Mouse (Mus musculus) cortical plate, adult 2 months (tissue): ENCODE results near the gene Kdm1b.

Experiments used
- CTCF ChIP-seq: fragments of 200-500 bp; IDR thresholded peaks from 2 replicates; pipeline ENCODE4 v1.5.1; 2011; ENCODE audit warnings: mild to moderate bottlenecking, control low read depth, low read length; ENCODE audit not compliant: insufficient read depth; ENCODE audit errors: extremely low read depth
- POLR2A ChIP-seq: fragments of 200-500 bp; IDR thresholded peaks from 2 replicates; pipeline ENCODE4 v1.6.1; 2011; ENCODE audit warnings: mild to moderate bottlenecking, low read length, control low read depth; ENCODE audit not compliant: insufficient read depth; ENCODE audit errors: extremely low read depth

DNA sequence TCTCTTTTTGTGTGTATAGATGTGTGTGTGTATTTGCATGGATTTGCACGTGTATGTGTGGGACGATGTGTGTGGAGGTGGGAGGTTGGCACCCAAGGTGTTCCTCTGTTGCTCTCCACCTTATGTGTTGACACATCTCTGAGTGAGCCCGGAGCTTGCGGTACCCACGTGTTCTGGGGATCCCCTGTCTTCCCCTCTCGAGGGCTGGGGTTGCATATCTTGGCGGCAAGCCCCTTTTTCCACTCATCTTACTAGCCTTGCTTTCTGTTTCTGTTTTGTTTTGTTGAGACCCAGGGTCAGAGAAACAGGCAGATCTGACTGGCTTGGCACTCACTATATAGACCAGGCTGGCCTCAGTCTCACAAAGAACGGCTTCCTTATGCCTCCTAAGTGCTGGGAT is 89.8 kb downstream of the Kdm1b start:
- no peak for TF ChIP-seq CTCF
- no peak for TF ChIP-seq POLR2A
